Mouse (Mus musculus): ENCODE data around the gene Manea. TPM values are rescaled to one million over a fixed set of nuclear protein-coding genes. Genes with fewer than 3 reads are reported as not detected.

Manea gene
- 2.6 and 3.1 TPM in 2 replicates for polyA plus RNA-seq (2012; rRNA removed)

GRCm38 (mm10) chr4:26346443-26347106 is at the start of gene Manea:
Manea (minus strand) TSS chr4:26346891.

All from liver, embryonic 18 days (tissue).